Mouse (Mus musculus): Measurements from ENCODE around the gene Fbxo44. TPM values are rescaled to one million over a fixed set of nuclear protein-coding genes. Genes with fewer than 3 reads are reported as not detected.

Fbxo44 gene
- 31.2 and 34.5 TPM in 2 replicates for polyA plus RNA-seq (2012; rRNA removed)

DNA sequence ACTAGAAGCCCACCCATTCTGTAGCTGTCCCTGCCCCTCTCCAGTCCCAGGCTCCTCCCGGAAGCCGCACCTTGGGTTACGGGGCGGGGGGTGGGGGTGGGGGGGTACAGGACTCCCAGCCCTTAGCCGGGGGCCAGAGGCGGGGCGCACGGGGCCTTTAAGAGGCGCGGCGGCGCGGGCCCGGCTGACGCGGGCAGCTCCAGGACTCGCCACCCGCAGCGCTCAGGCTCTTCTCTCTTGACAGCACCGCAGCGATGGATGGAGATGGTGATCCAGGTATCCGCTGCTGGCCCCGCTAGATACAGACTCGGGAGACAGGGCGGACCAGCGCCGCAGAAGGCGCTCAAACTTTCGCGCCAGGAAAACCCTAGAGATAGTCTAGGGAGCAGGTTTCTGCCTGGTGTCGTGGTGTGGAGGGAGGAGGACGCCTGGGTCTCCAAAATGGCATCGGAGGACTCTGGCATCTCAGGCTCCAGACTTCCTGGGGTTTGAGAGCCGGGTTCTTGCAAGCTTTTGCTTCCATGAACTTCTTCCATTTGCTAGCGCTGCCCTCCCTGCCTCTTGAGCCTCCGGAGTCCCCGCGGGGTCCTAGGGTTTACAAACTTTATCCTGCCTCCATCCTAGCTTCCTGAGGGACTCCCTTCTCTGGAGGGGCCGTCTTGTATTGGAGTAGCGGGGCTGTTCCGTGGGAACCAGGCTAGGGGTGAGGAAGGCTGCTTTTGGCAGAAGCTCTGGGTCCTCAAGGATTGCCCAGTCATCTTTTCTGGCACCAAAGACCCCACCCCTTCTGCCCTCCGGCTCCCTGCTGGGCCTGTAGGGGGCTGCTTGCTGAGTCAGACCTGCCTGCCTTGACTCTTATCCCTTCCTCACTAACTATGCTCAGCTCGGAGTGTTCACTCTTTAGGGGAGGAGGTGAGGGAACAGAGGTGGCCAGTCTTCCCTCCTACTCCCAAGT, at the start of gene Fbxo44, which contains the start of gene Fbxo2:
TSS of gene Fbxo44 (minus strand) at position 47 of the 955 bp plus-strand sequence.
TSS of gene Fbxo2 (plus strand) at position 186 of the 955 bp plus-strand sequence.
- DNase-seq = no peak
- H3K4me3 ChIP-seq (ENCODE audit: control insufficient read depth, insufficient read depth, low read length) = peak within 1 kb of the TSS; percentile 52
- WGBS = 4% methylated on average over 43 of the region's 43 CpGs
- peaks cover 15% of the 10 kb centered on the region for H3K4me1 ChIP-seq (replicated peaks; ENCODE audit: control insufficient read depth, insufficient read depth, low read length)
- H3K27ac ChIP-seq (ENCODE audit: control insufficient read depth, insufficient read depth, low read length) = no peak within 1 kb of the TSS
- H3K27me3 ChIP-seq (ENCODE audit: control insufficient read depth, insufficient read depth, low read length) = peaks cover 19% of the 10 kb centered on the region; the same call in 1 of the 2 replicates
- no peak for TF ChIP-seq CTCF (IDR thresholded peaks at IDR 0.05; ENCODE audit: borderline replicate concordance, control insufficient read depth, extremely low read depth, insufficient read depth, low read length, poor library complexity)
- no peak for TF ChIP-seq POLR2A (IDR thresholded peaks at IDR 0.05; ENCODE audit: control insufficient read depth, extremely low read depth, insufficient read depth, low read length, poor library complexity)
- no peaks in the 10 kb centered on the region for H3K36me3 ChIP-seq (ENCODE audit: control insufficient read depth, insufficient read depth, low read length)

DNA sequence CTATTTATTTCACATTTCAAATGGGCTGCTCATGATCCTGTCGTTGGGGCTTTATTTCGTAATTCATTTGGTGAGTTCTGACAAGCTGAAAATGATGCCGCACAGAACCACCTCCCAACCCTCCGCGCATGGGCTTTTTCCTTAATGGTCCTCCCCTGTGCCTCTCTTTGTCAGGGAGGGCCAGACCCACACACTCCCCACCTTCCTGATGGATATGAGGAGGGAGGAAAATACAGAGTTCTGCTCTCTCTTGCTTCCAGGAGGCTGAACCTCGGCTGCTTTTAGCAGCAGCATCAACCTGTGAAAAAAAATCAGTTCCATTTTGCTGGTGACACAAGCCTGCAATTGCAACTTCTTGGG, 44.6 kb upstream of the Fbxo44 start:
- TF ChIP-seq CTCF (IDR thresholded peaks at IDR 0.05; ENCODE audit: borderline replicate concordance, control insufficient read depth, extremely low read depth, insufficient read depth, low read length, poor library complexity) (no peak), POLR2A (IDR thresholded peaks at IDR 0.05; ENCODE audit: control insufficient read depth, extremely low read depth, insufficient read depth, low read length, poor library complexity) (no peak)
- no peak for DNase-seq
- H3K27me3 ChIP-seq (ENCODE audit: control insufficient read depth, insufficient read depth, low read length) = no peaks in the 10 kb centered on the region
- H3K4me1 ChIP-seq (replicated peaks; ENCODE audit: control insufficient read depth, insufficient read depth, low read length) = no peaks in the 10 kb centered on the region
- 80% methylated on average over 6 of the region's 6 CpGs for WGBS
- no peak overlapping the region for H3K4me3 ChIP-seq (ENCODE audit: control insufficient read depth, insufficient read depth, low read length)
- H3K36me3 ChIP-seq (ENCODE audit: control insufficient read depth, insufficient read depth, low read length) = no peaks in the 10 kb centered on the region
- no peak overlapping the region for H3K27ac ChIP-seq (ENCODE audit: control insufficient read depth, insufficient read depth, low read length)

DNA sequence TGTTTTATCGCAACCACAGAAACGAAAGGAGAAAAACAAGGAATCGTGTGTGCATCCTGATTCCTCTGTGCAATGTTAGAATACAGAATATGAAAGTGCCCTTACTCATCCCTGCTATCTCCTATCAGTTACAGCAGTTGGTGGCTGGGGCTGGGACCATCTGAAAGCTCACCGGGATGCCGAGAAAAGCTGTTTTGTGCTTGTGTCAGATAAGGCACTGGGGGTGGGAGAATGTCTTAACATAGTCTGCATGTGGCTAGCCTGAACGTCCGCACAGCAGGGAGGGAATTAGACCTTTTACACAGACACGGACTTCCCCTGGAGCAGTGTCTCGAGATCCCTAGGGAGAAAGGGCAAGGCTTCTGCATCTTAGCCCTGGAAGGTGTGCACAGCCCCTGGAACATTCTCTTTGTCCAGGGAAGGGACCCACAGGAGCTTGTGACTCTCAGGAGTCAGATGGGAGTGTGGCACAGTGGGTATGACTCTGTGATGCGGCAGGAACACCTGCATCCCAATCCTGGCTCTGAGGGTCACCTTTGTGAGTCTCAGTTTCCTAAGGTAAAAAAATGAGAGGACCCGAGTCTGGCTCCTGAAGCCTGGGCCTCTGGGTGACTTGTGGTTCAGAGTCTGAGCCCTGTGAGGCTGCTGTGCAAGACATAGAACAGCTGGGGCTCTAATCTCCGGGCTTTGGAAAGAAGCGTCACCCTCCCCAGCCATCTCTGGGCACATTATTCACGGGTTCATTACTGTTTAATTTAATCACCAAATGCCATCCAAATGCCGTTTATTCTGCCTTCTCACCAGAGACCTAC, 44.0 kb upstream of the Fbxo44 start:
- H3K27me3 ChIP-seq (ENCODE audit: control insufficient read depth, insufficient read depth, low read length) = no peaks in the 10 kb centered on the region
- TF ChIP-seq CTCF (IDR thresholded peaks at IDR 0.05; ENCODE audit: borderline replicate concordance, control insufficient read depth, extremely low read depth, insufficient read depth, low read length, poor library complexity) (no peak), POLR2A (IDR thresholded peaks at IDR 0.05; ENCODE audit: control insufficient read depth, extremely low read depth, insufficient read depth, low read length, poor library complexity) (no peak)
- H3K27ac ChIP-seq (ENCODE audit: control insufficient read depth, insufficient read depth, low read length) = no peak overlapping the region
- DNase-seq = no peak
- WGBS = 77% methylated on average over 15 of the region's 15 CpGs
- no peaks in the 10 kb centered on the region for H3K4me1 ChIP-seq (replicated peaks; ENCODE audit: control insufficient read depth, insufficient read depth, low read length)
- no peak overlapping the region for H3K4me3 ChIP-seq (ENCODE audit: control insufficient read depth, insufficient read depth, low read length)
- H3K36me3 ChIP-seq (ENCODE audit: control insufficient read depth, insufficient read depth, low read length) = no peaks in the 10 kb centered on the region

DNA sequence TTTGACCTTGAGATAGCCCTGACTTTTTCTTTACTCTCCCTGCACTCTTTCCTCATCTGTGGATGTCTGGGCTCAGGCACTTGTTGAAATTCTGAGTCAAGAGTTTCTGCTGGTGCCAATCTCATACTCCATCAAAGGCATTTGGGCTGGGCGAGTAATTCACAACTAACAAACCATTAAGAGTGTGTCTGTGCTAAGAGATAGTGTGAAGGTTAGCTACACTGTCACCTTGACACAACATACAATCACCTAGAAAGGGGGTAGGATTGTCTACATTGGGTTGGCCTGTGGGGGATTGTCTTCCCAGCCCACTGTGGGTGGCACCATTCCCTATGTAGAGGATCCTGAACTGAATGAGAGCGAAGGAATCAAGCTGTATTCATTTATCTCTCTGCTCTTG, 43.3 kb upstream of the Fbxo44 start:
- H3K4me1 ChIP-seq (replicated peaks; ENCODE audit: control insufficient read depth, insufficient read depth, low read length) = no peaks in the 10 kb centered on the region
- H3K27ac ChIP-seq (ENCODE audit: control insufficient read depth, insufficient read depth, low read length) = no peak overlapping the region
- H3K27me3 ChIP-seq (ENCODE audit: control insufficient read depth, insufficient read depth, low read length) = no peaks in the 10 kb centered on the region
- no peak overlapping the region for H3K4me3 ChIP-seq (ENCODE audit: control insufficient read depth, insufficient read depth, low read length)
- H3K36me3 ChIP-seq (ENCODE audit: control insufficient read depth, insufficient read depth, low read length) = no peaks in the 10 kb centered on the region
- TF ChIP-seq POLR2A (IDR thresholded peaks at IDR 0.05; ENCODE audit: control insufficient read depth, extremely low read depth, insufficient read depth, low read length, poor library complexity) (no peak), CTCF (IDR thresholded peaks at IDR 0.05; ENCODE audit: borderline replicate concordance, control insufficient read depth, extremely low read depth, insufficient read depth, low read length, poor library complexity) (no peak)
- no peak for DNase-seq
- WGBS = 93% methylated on average over 2 of the region's 2 CpGs

DNA sequence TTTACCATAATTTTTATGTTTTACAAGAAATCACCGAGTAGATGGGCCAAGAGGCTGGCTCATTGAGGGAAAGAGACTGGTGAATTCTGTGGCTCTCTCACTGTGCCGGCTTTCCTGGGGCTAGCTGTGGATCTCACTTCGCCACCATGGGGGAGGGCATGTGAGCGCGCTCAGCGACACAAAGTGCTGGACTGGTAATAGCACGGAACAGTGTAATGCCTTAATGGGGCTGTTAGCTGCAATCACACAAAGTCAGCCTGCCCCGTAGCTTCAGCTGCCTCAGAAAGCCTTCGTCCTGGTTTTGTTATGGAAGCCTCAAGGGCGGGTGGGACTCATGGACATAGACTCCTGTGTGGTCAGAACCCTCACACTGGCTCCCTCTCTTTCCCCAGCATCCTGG, 38.4 kb upstream of the Fbxo44 start:
- WGBS = 65% methylated on average over 10 of the region's 10 CpGs
- Histone ChIP-seq H3K36me3 (ENCODE audit: control insufficient read depth, insufficient read depth, low read length) (no peaks in the 10 kb centered on the region), H3K4me1 (replicated peaks; ENCODE audit: control insufficient read depth, insufficient read depth, low read length) (no peaks in the 10 kb centered on the region), H3K4me3 (ENCODE audit: control insufficient read depth, insufficient read depth, low read length) (no peak overlapping the region), H3K27ac (ENCODE audit: control insufficient read depth, insufficient read depth, low read length) (no peak overlapping the region), H3K27me3 (ENCODE audit: control insufficient read depth, insufficient read depth, low read length) (no peaks in the 10 kb centered on the region)
- no peak for TF ChIP-seq POLR2A (IDR thresholded peaks at IDR 0.05; ENCODE audit: control insufficient read depth, extremely low read depth, insufficient read depth, low read length, poor library complexity)
- no peak for TF ChIP-seq CTCF (IDR thresholded peaks at IDR 0.05; ENCODE audit: borderline replicate concordance, control insufficient read depth, extremely low read depth, insufficient read depth, low read length, poor library complexity)
- DNase-seq = no peak

DNA sequence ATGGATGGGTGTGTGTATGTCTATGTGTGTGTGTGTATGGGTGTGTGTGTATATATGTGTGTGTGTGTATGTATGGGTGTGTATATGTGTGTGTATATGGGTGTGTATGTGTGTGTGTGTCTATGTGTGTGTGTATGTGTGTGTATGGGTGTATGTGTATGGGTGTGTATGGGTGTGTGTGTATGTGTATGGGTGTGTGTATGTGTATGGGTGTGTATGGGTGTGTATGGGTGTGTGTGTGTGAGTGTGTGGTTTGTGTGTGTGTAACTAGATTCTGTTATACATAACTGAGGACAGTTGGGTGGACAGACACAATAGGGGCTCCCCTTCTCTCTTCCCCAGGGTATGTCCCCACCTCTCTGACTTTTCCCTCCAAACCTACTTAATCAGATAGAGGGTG, 34.1 kb upstream of the Fbxo44 start:
- no peak overlapping the region for H3K4me3 ChIP-seq (ENCODE audit: control insufficient read depth, insufficient read depth, low read length)
- no peaks in the 10 kb centered on the region for H3K27me3 ChIP-seq (ENCODE audit: control insufficient read depth, insufficient read depth, low read length)
- H3K4me1 ChIP-seq (replicated peaks; ENCODE audit: control insufficient read depth, insufficient read depth, low read length) = no peaks in the 10 kb centered on the region
- DNase-seq = no peak
- H3K27ac ChIP-seq (ENCODE audit: control insufficient read depth, insufficient read depth, low read length) = no peak overlapping the region
- no peaks in the 10 kb centered on the region for H3K36me3 ChIP-seq (ENCODE audit: control insufficient read depth, insufficient read depth, low read length)
- TF ChIP-seq POLR2A (IDR thresholded peaks at IDR 0.05; ENCODE audit: control insufficient read depth, extremely low read depth, insufficient read depth, low read length, poor library complexity) = no peak
- no peak for TF ChIP-seq CTCF (IDR thresholded peaks at IDR 0.05; ENCODE audit: borderline replicate concordance, control insufficient read depth, extremely low read depth, insufficient read depth, low read length, poor library complexity)
